Mouse (Mus musculus) neural tube, embryonic 11.5 days (tissue): ENCODE results near the gene Gtf3c1. TPM values are rescaled to one million over a fixed set of nuclear protein-coding genes. Genes with fewer than 3 reads are reported as not detected.
A peak's percentile ranks its signal among the peaks of the same experiment; 100 is the strongest.

Source experiments
- ATAC-seq: fragments of 200-750 bp; cut with Nextera tagmentation; 2 replicates; pipeline ENCODE4 v1.8.0; 2017; ENCODE audit warnings: moderate number of reproducible peaks, mild to moderate bottlenecking, moderate TSS enrichment, moderate library complexity; ENCODE audit not compliant: insufficient read depth, low FRiP score, low TSS enrichment
- DNase-seq: peaks from one replicate; pipeline ENCODE4 v3.0.0-alpha.2; 2015; ENCODE audit warnings: low spot score
- H3K27ac ChIP-seq: fragments of 300-500 bp; sonication (generic); 2 replicates; pipeline ENCODE4 v1.5.1; 2014; ENCODE audit warnings: low read depth, mild to moderate bottlenecking, low read length
- H3K27me3 ChIP-seq: fragments of 300-500 bp; sonication (generic); 2 replicates; pipeline ENCODE4 v1.6.1; 2014; ENCODE audit warnings: mild to moderate bottlenecking, low read length, mixed read lengths; ENCODE audit not compliant: control insufficient read depth, insufficient read depth
- H3K36me3 ChIP-seq: fragments of 300-500 bp; sonication (generic); 2 replicates; pipeline ENCODE4 v1.6.1; 2014; ENCODE audit warnings: mild to moderate bottlenecking, low read length, moderate library complexity, mixed read lengths; ENCODE audit not compliant: control insufficient read depth, insufficient read depth
- H3K4me1 ChIP-seq: fragments of 300-500 bp; sonication (generic); 2 replicates; pipeline ENCODE4 v1.6.1; 2014; ENCODE audit warnings: low read length, mixed read lengths; ENCODE audit not compliant: control insufficient read depth, insufficient read depth
- H3K4me2 ChIP-seq: fragments of 300-500 bp; sonication (generic); 2 replicates; pipeline ENCODE4 v1.6.1; 2014; ENCODE audit warnings: low read depth, mild to moderate bottlenecking, moderate library complexity
- H3K4me3 ChIP-seq: fragments of 300-500 bp; sonication (generic); 2 replicates; pipeline ENCODE4 v1.5.1; 2014; ENCODE audit warnings: low read depth, low read length
- H3K9ac ChIP-seq: fragments of 300-500 bp; sonication (generic); 2 replicates; pipeline ENCODE4 v1.6.1; 2014; ENCODE audit warnings: mild to moderate bottlenecking, low read length
- H3K9me3 ChIP-seq: fragments of 300-500 bp; sonication (generic); 2 replicates; pipeline ENCODE4 v1.6.1; 2016; ENCODE audit warnings: low read length; ENCODE audit not compliant: control insufficient read depth
- WGBS: fragments of 180-500 bp; shearing (Covaris S2); extraction: QIAGEN DNeasy Blood & Tissue Kit; methylation state at CpG from one replicate; pipeline ENCODE4 v1.1.7; 2014; 5-methylcytosine and 5-hydroxymethylcytosine counted together
- polyA plus RNA-seq: library from polyadenylated mRNA; unstranded; fragments of >200 nt; fragmentation: Nextera tagmentation; extraction: Ambion mirVana; gene quantifications from 2 replicates; pipeline ENCODE4 v1.2.1, GENCODE M21; 2014

The Gtf3c1 gene
- polyA plus RNA-seq, 1 experiment from 2014 or later: 43.6 TPM

DNA sequence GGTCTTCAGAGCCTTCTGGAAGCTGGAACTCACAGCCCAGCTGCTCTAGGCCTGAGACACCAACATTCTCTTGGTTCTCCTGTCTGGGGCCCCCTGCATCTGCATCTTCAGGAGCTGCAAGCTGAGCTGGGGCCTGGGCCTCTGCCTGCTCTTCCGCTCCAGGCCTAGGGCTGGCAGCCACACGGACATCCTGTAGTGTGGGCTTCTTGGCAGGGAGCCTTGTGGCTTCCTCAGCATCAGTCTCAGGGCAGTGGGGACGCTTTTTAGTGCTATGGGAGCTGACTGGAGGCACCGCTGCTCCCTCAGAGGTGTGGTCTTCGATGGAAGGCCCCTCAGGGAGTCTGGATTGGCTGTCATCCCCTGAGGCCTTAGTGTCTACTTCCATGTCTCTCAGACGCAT, 63.7 kb downstream of the Gtf3c1 start:
- H3K9ac ChIP-seq: no peak overlapping the region

DNA sequence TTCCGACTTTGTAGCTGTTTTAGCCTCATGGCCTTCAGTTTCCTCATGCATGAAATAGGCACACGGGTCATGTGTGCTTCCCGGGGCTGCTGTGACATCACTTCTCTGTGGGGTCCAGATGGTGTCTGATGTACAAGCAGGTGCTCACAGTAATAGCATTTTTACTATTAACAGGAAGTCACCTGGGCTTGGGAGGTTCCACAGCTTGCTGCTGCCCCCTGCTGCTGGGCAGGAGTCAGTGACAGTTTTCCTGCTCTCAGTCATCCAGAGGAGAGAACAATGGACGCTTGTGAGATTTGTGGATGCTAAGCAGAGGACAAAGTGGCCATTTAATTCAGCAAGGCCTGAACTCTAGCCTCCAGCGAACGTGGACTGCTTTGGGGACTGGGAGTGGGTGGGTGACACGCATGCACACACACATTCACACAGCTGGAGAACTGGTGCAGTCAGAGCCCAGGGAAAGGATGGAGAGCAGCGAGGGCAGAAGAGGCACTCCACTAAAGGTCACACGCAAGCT, 68.7 kb downstream of the Gtf3c1 start:
- Histone ChIP-seq H3K9me3 (no peaks in the 10 kb centered on the region), H3K4me2 (no peak overlapping the region), H3K4me3 (no peak overlapping the region), H3K27me3 (no peaks in the 10 kb centered on the region), H3K9ac (peak overlapping the region; percentile 39), H3K27ac (peak overlapping the region; percentile 49), H3K36me3 (peaks cover 28% of the 10 kb centered on the region), H3K4me1 (no peaks in the 10 kb centered on the region)
- ATAC-seq (peak; percentile 68), DNase-seq (peak; percentile 67)
- 39% methylated on average over 9 of the region's 9 CpGs for WGBS

More for the DNA sequence above, 63.7 kb downstream of the Gtf3c1 start:
- 94% methylated on average over 6 of the region's 6 CpGs for WGBS
- no peak overlapping the region for H3K27ac ChIP-seq
- no peaks in the 10 kb centered on the region for H3K9me3 ChIP-seq
- peaks cover 57% of the 10 kb centered on the region for H3K36me3 ChIP-seq
- no peak overlapping the region for H3K4me3 ChIP-seq
- DNase-seq (no peak), ATAC-seq (no peak)
- no peaks in the 10 kb centered on the region for H3K27me3 ChIP-seq
- H3K4me1 ChIP-seq: no peaks in the 10 kb centered on the region
- H3K4me2 ChIP-seq: no peak overlapping the region

DNA sequence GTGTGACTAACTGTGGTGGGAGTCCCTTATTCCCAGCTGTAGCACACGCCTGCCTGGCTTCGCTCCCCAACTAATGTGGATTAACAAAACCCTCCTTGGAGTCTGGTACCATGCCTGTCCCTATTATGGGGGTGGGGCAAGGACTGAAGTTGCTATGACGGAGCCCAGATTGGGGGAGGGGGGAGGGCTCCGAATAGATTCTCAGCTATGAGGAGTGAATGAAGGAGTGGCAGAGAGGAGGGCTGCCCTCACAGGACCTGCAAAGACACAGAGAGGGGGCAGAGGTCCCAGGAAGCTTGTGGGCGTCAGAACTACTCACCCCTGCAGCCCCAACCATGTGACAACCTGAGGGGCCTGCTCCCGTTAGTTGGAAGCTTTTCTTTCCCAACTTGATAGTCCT, 69.2 kb downstream of the Gtf3c1 start:
- WGBS: 78% methylated on average over 6 of the region's 6 CpGs
- Histone ChIP-seq H3K36me3 (peaks cover 24% of the 10 kb centered on the region), H3K9ac (no peak overlapping the region), H3K27me3 (no peaks in the 10 kb centered on the region), H3K4me2 (no peak overlapping the region), H3K27ac (no peak overlapping the region), H3K9me3 (no peaks in the 10 kb centered on the region), H3K4me3 (no peak overlapping the region), H3K4me1 (no peaks in the 10 kb centered on the region)
- ATAC-seq: no peak
- DNase-seq: no peak

DNA sequence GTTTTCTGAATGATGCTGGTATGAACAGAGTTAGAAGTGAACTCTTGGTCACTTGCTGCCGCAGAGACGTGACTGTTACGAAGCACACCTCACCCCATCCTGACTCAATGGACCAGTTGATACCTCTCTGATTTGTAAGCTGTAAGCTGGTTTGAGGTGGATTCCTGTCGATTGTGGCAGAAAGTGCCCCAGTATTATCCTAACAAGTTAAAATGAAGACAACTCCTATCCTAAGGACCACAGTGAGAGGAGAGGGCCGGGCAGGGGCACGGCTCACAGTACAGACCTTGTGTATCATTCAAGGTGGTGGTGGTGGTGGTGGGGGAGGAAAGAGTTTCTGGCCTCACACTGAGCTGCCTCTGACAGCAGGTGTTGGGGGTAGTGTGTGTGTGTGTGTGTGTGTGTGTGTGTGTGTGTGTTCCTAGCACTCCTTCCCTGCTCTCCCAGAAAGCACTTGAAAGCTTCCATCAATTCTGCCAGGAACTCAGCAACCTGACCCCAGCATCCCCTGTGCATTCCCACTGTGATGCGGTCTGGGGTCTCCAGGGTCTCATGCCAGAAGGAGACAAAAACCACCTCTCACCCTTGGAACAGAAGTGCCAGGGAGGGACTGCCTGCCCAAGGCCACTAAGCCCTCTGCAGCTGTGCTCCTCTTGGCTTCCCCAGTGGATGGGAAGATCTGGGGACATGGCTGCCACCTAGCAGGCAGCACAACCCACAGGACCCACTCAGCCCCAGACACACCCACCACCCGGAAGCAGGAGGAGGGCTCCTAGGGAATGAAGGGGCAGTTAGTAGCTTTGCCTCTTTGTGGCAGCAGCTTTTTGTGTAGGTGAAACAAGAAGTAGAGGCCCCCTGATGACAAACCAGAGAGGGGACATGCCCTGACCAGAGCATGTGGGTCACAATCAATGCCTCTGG, 70.1 kb downstream of the Gtf3c1 start:
- no peaks in the 10 kb centered on the region for H3K27me3 ChIP-seq
- H3K4me3 ChIP-seq: no peak overlapping the region
- no peak overlapping the region for H3K4me2 ChIP-seq
- H3K27ac ChIP-seq: no peak overlapping the region
- H3K4me1 ChIP-seq: no peaks in the 10 kb centered on the region
- H3K9me3 ChIP-seq: no peaks in the 10 kb centered on the region
- WGBS: 90% methylated on average over 8 of the region's 8 CpGs
- DNase-seq (no peak), ATAC-seq (no peak)
- H3K9ac ChIP-seq: no peak overlapping the region
- H3K36me3 ChIP-seq: peaks cover 16% of the 10 kb centered on the region; the same call in 1 of the 2 replicates

DNA sequence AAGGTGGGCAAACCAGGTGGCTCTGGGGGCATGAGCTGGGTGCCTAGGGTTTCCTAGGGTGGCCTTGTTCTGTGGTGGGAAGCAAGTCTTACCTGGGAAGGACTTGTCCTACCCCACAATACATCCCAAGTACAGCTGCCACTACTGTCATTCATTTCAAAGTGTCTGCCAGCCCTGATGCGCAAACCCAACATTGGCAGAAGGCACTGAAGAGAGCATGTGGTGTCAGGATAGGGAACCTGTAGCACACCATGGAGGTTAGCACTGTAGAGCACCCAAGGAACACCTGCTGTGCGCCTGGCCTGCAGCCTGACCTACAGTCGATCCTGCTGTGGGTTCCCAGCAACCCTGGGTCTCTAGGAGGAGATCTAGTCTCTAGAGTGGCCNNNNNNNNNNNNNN, 76.6 kb downstream of the Gtf3c1 start:
- no peaks in the 10 kb centered on the region for H3K27me3 ChIP-seq
- no peak overlapping the region for H3K27ac ChIP-seq
- no peak overlapping the region for H3K4me2 ChIP-seq
- WGBS: 86% methylated on average over 3 of the region's 3 CpGs
- no peaks in the 10 kb centered on the region for H3K4me1 ChIP-seq
- no peaks in the 10 kb centered on the region for H3K9me3 ChIP-seq
- DNase-seq (no peak), ATAC-seq (no peak)
- H3K9ac ChIP-seq: no peak overlapping the region
- no peak overlapping the region for H3K4me3 ChIP-seq
- no peaks in the 10 kb centered on the region for H3K36me3 ChIP-seq

DNA sequence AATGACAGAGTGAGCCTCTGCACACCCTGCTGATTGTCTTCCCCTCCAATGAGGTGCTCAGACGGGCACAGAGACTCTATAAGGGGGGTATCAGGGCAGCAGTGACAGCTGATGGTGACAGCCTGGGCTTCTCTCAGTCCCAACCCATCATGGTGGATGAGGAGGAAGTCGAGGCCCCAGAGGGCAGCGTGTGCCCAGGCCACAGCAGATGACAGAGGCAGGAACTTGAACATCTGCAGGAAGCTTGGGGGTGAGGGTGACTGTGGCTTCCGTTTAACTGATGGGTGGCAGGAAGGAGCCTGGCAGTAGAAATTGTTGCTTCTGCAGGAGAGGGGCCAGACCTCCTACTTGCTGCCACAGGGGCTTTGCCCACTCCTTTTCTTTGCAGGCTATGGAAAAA, 77.3 kb downstream of the Gtf3c1 start:
- H3K9ac ChIP-seq: no peak overlapping the region
- DNase-seq (no peak), ATAC-seq (no peak)
- H3K4me1 ChIP-seq: no peaks in the 10 kb centered on the region
- no peaks in the 10 kb centered on the region for H3K9me3 ChIP-seq
- 63% methylated on average over 4 of the region's 4 CpGs for WGBS
- no peaks in the 10 kb centered on the region for H3K36me3 ChIP-seq
- H3K27ac ChIP-seq: no peak overlapping the region
- no peak overlapping the region for H3K4me2 ChIP-seq
- H3K4me3 ChIP-seq: no peak overlapping the region
- no peaks in the 10 kb centered on the region for H3K27me3 ChIP-seq

DNA sequence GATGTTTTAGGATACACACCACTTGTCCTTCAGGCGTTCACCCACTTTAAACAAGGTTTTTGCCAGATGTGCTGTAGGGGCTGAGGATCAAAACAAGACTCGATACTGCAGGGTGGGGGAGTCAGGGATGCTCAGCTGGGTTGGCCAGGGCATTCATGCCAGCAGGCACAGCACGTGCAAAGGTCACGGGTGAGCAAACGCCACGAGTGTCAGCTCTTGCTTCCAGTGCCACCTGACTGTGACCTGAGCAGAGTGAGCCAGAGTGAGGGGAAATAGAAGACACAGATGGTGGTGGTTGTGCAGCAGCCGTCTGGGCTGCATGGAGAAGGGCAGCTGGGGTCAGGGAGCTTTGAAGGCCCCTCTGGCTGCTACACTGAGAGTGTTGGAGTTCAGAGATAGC, 81.8 kb downstream of the Gtf3c1 start:
- no peak overlapping the region for H3K27ac ChIP-seq
- 53% methylated on average over 7 of the region's 7 CpGs for WGBS
- H3K4me1 ChIP-seq: no peaks in the 10 kb centered on the region; the same call in 1 of the 2 replicates
- H3K9ac ChIP-seq: no peak overlapping the region
- no peak overlapping the region for H3K4me3 ChIP-seq
- no peaks in the 10 kb centered on the region for H3K9me3 ChIP-seq
- H3K27me3 ChIP-seq: no peaks in the 10 kb centered on the region
- DNase-seq (no peak), ATAC-seq (no peak)
- H3K4me2 ChIP-seq: no peak overlapping the region
- no peaks in the 10 kb centered on the region for H3K36me3 ChIP-seq

DNA sequence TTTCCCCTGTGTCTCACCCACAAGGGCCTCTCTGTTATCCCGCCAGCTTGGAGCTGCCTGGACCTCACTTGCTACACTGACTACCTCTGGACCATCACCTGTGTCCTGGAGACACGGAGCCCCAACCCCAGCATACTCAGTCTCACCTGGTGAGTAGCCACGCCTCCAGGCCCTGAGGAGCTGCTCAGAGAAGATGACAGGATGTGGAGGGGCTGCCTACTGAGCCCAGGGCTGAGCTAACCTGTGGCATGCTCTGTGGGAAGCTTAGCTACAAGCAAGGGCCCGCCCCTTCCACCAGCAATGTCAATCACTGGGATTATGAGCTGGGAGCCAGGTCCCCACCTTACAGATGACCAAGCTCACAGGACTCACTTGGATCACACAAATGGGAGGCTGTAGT, 82.4 kb downstream of the Gtf3c1 start:
- WGBS: 63% methylated on average over 4 of the region's 4 CpGs
- H3K4me3 ChIP-seq: no peak overlapping the region
- no peak for DNase-seq

More for the DNA sequence above, 82.4 kb downstream of the Gtf3c1 start:
- no peaks in the 10 kb centered on the region for H3K9me3 ChIP-seq
- H3K36me3 ChIP-seq: no peaks in the 10 kb centered on the region
- H3K4me2 ChIP-seq: no peak overlapping the region
- H3K27ac ChIP-seq: no peak overlapping the region
- H3K4me1 ChIP-seq: no peaks in the 10 kb centered on the region; the same call in 1 of the 2 replicates
- H3K27me3 ChIP-seq: no peaks in the 10 kb centered on the region
- no peak for ATAC-seq
- no peak overlapping the region for H3K9ac ChIP-seq
